Mouse (Mus musculus): ENCODE results near the gene Clns1a.

GRCm38 (mm10) chr7:97647656-97648055 lies 48.8 kb upstream of the Clns1a start:
- TF ChIP-seq CTCF (IDR thresholded peaks at IDR 0.05; ENCODE audit: low read depth) (no peak), EP300 (optimal IDR thresholded peaks at IDR 0.05) (no peak)

Data from stomach, postnatal 0 days (tissue).